Mouse (Mus musculus): ENCODE measurements at regions not wholly inside any gene's neighbourhood (a gene's known extent, or its start where the extent isn't known, plus 50 kb on each side); places are given as distances from the start of the nearest gene placed in this dataset.

DNA sequence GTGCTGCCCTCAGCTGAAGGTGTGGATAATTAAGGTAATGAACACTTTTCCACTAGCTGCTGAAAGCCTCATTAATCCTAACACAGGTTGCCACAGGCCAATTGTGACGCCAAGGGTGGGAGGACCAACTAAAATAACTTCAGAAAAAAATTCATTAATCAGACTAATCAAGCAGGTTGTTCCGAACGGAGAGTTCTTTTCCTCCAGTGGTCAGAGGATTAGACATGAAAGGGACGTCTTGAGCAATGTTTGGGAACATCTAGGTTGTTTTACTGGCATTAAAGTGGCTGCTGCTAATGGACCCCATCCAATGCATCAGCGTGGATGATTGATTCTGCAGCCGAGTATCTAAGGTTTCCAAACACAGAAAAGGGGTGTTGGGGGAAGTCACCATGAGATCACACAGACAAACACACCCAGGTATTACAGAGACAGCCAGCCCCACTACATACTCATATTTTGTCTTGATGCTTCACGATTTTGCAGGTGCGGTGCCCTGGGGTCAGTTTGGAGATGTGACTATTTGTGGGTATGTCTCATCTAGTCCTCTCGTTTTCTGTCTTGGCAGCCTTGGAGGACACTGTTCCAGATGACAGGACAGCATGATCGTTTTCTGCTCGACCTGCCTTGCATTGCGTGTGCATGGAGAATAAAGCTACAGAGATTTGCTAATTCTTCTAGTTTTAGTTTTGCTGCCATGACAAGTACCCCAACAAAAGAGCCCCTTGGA is 164.0 kb downstream of the 4933412E24Rik start:
- no peak for DNase-seq
- intact Hi-C loops (cut with DNase I; ENCODE audit: low total_unique reads) = no loop called here

DNA sequence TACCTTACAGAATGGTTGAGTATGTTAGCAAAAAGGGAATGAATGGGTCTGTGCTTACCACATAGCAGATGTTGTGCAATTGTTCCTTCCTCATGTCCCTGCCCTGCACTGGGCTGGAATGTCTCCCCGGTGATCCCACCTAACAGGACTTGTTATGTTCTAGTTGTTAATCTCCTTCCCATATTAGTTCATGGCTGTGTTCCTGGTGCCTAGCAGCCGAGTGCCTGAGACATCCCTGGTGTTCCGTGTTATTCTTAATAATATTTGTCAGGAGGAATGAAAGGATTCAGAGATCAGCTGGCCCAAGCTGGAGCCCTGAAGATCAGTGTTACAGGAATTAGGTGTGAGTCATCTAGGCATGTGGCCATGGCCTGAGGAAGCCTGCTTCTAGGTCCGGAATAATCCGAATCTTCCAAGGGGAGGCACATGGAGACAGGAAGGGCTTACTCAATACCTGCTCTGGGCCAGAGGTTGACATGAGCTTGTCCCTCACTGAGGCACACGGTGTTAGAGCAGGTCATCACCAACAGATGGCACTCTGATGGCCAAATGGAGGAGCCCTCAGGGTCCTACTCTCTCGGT is 171.2 kb downstream of the 4933412E24Rik start:
- intact Hi-C loops (cut with DNase I; ENCODE audit: low total_unique reads) = no loop called here
- DNase-seq = no peak

DNA sequence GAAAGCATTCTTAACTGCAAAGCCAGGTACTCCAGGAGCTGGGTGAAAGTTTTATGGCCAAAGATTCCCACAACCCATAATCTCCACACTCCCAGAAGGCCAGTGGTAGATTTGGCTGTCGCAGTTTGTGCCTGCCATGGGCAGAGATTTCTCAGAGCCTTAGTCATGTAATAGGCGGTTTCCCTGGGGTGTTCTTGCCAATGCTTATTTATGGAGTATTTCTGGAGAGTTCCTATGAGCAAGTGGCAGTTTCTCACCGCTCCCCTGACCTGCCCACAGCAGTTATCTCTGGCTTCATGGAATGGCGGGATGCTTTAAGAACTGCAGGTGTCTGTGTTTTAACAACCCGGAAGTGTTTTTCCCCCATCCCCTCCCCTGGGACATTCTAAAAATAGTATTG is 179.8 kb downstream of the 4933412E24Rik start:
- intact Hi-C loops (cut with DNase I; ENCODE audit: low total_unique reads) = no loop called here
- DNase-seq = no peak

DNA sequence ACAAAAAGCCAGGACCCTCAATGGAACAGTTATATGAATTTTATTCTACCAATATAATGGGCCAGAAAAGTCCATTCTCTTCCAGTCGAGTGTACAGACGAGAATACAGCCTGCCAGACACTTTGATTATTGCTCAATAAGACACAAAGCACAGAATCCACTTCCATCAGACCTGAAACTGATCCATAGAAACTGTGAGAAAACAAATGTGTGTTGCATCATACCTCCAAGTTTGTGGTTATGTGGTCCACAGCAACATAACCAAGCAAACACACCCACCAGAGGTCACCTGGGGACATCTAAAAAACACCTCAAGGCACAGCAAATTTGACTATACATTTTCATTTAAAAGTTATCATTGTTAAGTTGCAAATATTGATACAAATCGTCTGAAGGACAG is 183.2 kb downstream of the 4933412E24Rik start:
- intact Hi-C loops (cut with DNase I; ENCODE audit: low total_unique reads) = no loop called here
- no peak for DNase-seq

DNA sequence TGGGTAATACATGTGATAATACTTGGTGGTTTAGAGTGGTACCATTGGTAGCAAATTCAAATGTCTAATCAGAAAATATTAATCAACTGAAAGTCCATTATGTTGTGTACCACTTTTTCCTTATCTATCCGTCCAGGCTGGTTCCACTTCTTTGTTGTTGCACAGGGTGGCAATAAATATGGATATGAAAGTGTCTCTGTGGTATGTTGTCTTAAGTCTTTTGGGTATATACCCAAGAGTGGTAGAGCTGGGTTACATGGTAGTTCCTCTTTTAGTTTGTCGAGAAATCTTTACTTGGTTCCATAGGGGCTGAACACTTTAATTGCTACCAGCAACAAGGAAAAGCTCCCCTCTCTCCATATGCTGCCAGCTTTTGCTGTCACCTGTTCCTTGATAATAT is 184.9 kb downstream of the 4933412E24Rik start:
- no peak for DNase-seq
- intact Hi-C loops (cut with DNase I; ENCODE audit: low total_unique reads) = no loop called here

- DNase-seq = no peak
- intact Hi-C loops (cut with DNase I; ENCODE audit: low total_unique reads) = no loop called here
Measured at GRCm38 (mm10) chr15:59830553-59831462, 185.6 kb downstream of the 4933412E24Rik start.

DNA sequence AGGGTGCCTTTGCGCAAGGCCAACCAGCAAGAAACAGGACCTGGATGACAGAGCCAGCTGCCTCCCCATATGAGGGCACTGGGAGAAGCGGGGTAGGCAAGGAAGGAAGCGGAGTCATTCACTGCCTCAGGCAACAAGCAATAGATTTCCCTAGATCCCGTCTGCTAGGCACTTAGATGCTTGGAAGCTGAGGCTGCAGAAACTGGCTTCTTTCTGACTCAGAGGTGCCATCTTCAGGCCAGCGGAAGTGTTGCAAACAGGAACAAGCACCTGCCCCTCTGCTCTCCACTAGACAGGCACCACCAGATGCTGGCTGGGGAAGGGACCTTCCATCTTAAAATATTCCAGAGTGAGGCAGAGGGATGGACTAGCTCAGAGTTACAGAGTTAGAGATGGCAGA is 188.0 kb downstream of the 4933412E24Rik start:
- peak; percentile 75 for DNase-seq
- intact Hi-C loops (cut with DNase I; ENCODE audit: low total_unique reads) = loop anchor here (5.0 to 10.0 kb wide), 2 partner anchors 164 to 431 kb away; no protein-coding TSS in a partner anchor

DNA sequence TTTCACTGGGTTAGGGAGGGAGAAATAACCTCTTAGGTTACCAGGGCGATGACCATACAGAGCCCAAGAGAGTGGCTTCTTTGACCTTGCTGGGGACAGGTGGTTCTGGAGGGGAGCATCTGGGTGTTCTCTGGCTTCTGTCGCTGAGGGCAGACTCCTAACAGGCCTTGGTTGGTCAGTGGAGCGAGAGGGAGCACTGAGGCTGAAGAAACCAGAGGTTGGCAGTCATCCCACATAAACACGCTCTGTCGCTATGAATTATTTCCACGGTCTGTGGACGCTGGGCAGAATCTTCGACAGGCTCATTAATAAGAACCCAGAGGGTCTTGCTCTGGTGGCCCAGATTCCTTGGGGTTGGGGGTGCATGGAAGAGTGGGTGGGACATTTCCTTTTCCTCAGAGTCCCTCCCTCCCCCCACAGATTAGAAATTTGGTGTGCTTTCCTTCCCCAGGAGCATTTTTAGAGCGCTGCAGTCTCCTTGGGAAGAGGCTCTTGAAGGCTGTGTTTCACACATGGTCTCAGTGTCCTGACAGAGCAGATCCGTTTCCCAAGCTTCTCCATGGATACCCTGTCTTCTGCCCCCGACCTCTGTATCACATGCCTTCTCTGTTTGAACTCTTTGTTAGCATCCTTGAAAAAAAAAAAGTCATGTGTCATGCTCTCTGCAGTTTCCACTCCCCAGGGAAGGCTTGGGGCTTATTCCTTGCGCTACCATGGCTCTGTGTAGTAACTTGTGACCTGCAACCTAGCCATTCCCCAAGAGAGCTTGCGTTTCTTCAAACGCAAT is 190.1 kb downstream of the 4933412E24Rik start:
- intact Hi-C loops (cut with DNase I; ENCODE audit: low total_unique reads) = loop anchor here (5.0 to 10.0 kb wide), 2 partner anchors 162 to 429 kb away; no protein-coding TSS in a partner anchor
- no peak for DNase-seq

- no peak for DNase-seq
- intact Hi-C loops (cut with DNase I; ENCODE audit: low total_unique reads) = loop anchor here (10.0 kb wide), 1 partner anchor 159 kb away; no protein-coding TSS in a partner anchor
Measured at GRCm38 (mm10) chr15:59823921-59824320, 192.5 kb downstream of the 4933412E24Rik start.

- intact Hi-C loops (cut with DNase I; ENCODE audit: low total_unique reads) = loop anchor here (10.0 kb wide), 1 partner anchor 158 kb away; no protein-coding TSS in a partner anchor
- no peak for DNase-seq
Measured at GRCm38 (mm10) chr15:59822995-59823681, 193.3 kb downstream of the 4933412E24Rik start.

- no peak for DNase-seq
- intact Hi-C loops (cut with DNase I; ENCODE audit: low total_unique reads) = loop anchor here (10.0 kb wide), 1 partner anchor 156 kb away; no protein-coding TSS in a partner anchor
Measured at GRCm38 (mm10) chr15:59820317-59820716, 196.1 kb downstream of the 4933412E24Rik start.

- intact Hi-C loops (cut with DNase I; ENCODE audit: low total_unique reads) = no loop called here
- DNase-seq = no peak
Measured at GRCm38 (mm10) chr15:59816031-59816430, 200.4 kb downstream of the 4933412E24Rik start.

DNA sequence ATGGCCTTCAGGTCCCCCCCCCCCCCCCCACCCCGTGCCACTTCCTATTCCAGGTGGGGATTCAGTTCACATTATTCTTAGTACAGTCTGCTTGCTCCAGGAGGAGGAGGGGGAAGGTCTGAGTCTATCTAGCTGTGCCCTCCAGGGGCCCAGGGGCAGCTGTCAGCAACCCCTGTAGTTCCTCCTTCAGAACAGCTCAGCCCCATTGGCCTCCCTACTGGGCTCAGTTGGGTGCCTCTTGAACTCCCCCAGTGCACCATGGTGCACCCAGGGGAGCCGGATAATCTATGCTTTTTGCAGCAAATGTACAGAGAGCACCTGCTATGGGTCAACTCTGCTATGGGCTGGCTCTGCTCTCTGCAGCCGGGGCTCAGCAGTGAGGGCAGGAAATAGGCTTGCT is 204.8 kb downstream of the 4933412E24Rik start:
- intact Hi-C loops (cut with DNase I; ENCODE audit: low total_unique reads) = no loop called here
- no peak for DNase-seq

- intact Hi-C loops (cut with DNase I; ENCODE audit: low total_unique reads) = no loop called here
Measured at GRCm38 (mm10) chr15:59809361-59809760, 207.1 kb downstream of the 4933412E24Rik start.

DNA sequence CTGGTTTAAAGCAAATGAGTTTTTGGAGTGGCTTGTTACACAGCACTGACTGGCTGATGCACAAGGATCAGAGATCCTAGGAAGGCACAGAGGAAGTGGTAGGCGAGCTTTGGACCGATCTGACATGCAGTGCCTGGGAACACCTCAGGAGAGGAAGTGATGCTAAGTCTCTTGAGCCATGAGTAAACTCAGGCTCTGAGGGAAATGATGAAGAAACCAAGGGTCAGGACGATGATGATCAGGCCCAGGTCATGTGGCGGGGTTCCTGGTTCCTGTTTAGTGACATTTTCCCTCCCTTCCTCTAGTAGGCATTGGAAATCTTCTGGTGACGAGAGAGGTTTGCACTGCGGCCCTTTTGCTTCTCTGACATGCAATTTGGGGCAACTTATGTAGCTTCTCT is 208.7 kb downstream of the 4933412E24Rik start:
- no peak for DNase-seq
- intact Hi-C loops (cut with DNase I; ENCODE audit: low total_unique reads) = no loop called here

More at GRCm38 (mm10) chr15:59809361-59809760, 207.1 kb downstream of the 4933412E24Rik start:
- no peak for DNase-seq

DNA sequence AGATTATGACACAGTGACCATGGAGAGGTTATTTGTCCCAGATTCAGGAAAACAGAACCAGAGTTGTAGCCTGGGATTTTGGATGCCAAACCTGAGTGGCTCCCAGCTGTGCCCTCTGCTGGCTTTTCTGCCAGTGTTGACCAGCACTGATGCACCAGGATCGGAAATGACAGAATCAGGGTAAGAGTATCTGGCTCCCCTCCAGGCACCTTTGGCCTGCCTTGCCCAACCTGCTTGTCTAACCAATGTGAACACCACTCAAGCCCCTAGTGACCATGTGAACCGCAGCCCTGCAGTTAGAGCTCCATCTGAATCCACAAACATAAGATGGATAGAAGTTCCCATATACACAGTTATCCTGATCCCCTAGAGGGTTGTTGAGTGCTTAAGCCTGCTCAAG is 210.6 kb downstream of the 4933412E24Rik start:
- intact Hi-C loops (cut with DNase I; ENCODE audit: low total_unique reads) = no loop called here
- no peak for DNase-seq

DNA sequence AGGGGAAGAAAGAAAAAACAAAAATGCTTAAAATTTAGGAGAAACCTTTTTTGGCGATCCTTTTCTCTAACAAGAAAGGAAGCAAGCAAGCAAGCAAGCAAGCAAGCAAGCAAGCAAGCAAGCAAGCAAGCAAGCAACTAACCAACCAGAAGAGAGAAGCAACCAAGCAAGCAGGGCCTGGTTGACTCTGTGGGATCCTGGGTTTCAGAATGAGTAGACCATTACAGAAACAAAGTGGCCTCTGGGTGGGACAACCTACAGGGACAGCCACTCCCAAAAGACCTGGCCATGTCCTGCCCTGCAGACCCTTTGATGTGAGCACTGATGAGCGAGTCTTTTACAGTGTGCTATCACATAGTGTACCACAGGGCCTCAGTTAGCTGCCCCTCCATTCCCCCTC is 211.6 kb downstream of the 4933412E24Rik start:
- intact Hi-C loops (cut with DNase I; ENCODE audit: low total_unique reads) = no loop called here
- no peak for DNase-seq

GRCm38 (mm10) chr15:59804394-59804793 is 212.0 kb downstream of the 4933412E24Rik start:
- intact Hi-C loops (cut with DNase I; ENCODE audit: low total_unique reads) = no loop called here
- no peak for DNase-seq

DNA sequence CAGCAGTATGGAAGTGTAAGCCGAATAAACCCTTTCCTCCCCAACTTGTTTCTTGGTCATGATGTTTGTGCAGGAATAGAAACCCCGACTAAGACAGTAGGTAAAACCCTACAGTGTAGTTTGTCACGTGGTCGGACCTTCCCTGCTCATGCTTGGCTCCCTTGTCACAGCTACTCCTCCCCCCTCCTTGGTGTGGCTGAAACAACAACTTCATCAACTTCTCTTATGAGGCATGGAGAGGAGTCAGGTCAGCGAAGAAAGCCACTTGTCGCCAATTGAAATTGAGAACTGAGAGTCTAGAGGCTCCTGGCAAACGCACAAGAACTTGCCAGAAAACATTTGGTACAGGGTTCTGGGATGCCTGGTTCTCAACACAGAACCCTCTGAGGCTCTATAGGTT is 214.1 kb downstream of the 4933412E24Rik start:
- intact Hi-C loops (cut with DNase I; ENCODE audit: low total_unique reads) = no loop called here

More for the DNA sequence above, 214.1 kb downstream of the 4933412E24Rik start:
- DNase-seq = no peak

All from gastrocnemius, postnatal 14 days (tissue).